Comparison of ENCODE assay signal across 9 mouse cellular contexts in genomic region chr7:66831295-66831694, GRCm38 (mm10). TPM values are rescaled to one million over a fixed set of nuclear protein-coding genes. Genes with fewer than 3 reads are reported as not detected.
A peak's percentile ranks its signal among the peaks of the same experiment; 100 is the strongest.
DNase-seq lines count a peak whose midpoint lies in the region; ATAC-seq and TF ChIP-seq lines count a peak whose summit lies in the region.
"Had no signal": no experiment of that assay in that cellular context is flagged by ENCODE, and none has a peak within 500 bp of the region (broad histone marks: within the 10 kb centered on the region; RNA-seq: fewer than 3 reads in every experiment).

No protein-coding gene starts in this region.

- peak overlapping the region; percentile 72 for H3K27ac ChIP-seq in heart, embryonic 16.5 days (ENCODE audit: low read length)
- no peak overlapping the region; the same call in 1 of the 2 replicates for H3K27ac ChIP-seq in lung, embryonic 14.5 days (ENCODE audit: low read depth)
- no peak overlapping the region for H3K27ac ChIP-seq in midbrain, embryonic 10.5 days (replicated peaks)

- TF ChIP-seq CTCF in brain, embryonic 14.5 days (IDR thresholded peaks at IDR 0.05; ENCODE audit: borderline replicate concordance, extremely low read depth, insufficient read depth, insufficient read length): no peak
- no peak for TF ChIP-seq CTCF in lung, embryonic 14.5 days (IDR thresholded peaks at IDR 0.05; ENCODE audit: low read depth)

- DNase-seq in kidney, adult 18-20 months: peak; percentile 13
- no peak for DNase-seq in kidney, adult 11 months
- DNase-seq in brain, embryonic 14.5 days (ENCODE audit: low read depth): peak; percentile 75
- peak; percentile 92 for DNase-seq in lung, embryonic 14.5 days
- no peak for DNase-seq in layer of hippocampus, postnatal 10 days (ENCODE audit: low spot score in 2 of 2)
- DNase-seq in midbrain, embryonic 10.5 days (ENCODE audit: low spot score): no peak

- peaks cover 39% of the 10 kb centered on the region for H3K4me1 ChIP-seq in heart, embryonic 16.5 days (ENCODE audit: control insufficient read depth, insufficient read depth, low read length)
- H3K4me1 ChIP-seq in lung, embryonic 14.5 days (ENCODE audit: insufficient read depth): peaks cover 17% of the 10 kb centered on the region; the same call in 1 of the 2 replicates
- H3K4me1 ChIP-seq in midbrain, embryonic 10.5 days: no peaks in the 10 kb centered on the region
- H3K4me1 ChIP-seq: megakaryocyte, embryonic 14.5 days had no signal

- 0 out of 2 replicates have a peak, but pooled peaks have one; percentile 39 for ATAC-seq in heart, embryonic 16.5 days (replicated peaks; ENCODE audit: extremely low read depth, insufficient read depth, low FRiP score)
- ATAC-seq in lung, embryonic 14.5 days (ENCODE audit: insufficient read depth): peak; percentile 43

- TF ChIP-seq POLR2A in brain, embryonic 14.5 days (IDR thresholded peaks at IDR 0.05; ENCODE audit: borderline replicate concordance, extremely low read depth, insufficient read depth, insufficient read length, poor library complexity, severe bottlenecking): no peak

- H3K9ac ChIP-seq in heart, embryonic 16.5 days (ENCODE audit: low read length): peak overlapping the region; percentile 15; the same call in 1 of the 2 replicates
- H3K9ac ChIP-seq in lung, embryonic 14.5 days: no peak overlapping the region

- WGBS in heart, embryonic 16.5 days: 10% methylated on average over 5 of the region's 5 CpGs
- WGBS in lung, embryonic 14.5 days: 3% methylated on average over 5 of the region's 5 CpGs
- 95% methylated on average over 5 of the region's 5 CpGs for WGBS in midbrain, embryonic 10.5 days

- H3K4me2 ChIP-seq in heart, embryonic 16.5 days (ENCODE audit: low read depth, low read length): peak overlapping the region; percentile 52
- peak overlapping the region; percentile 21 for H3K4me2 ChIP-seq in lung, embryonic 14.5 days

- H3K4me3 ChIP-seq in heart, embryonic 16.5 days (ENCODE audit: low read length): peak overlapping the region; percentile 25; the same call in 1 of the 2 replicates
- H3K4me3 ChIP-seq in lung, embryonic 14.5 days (ENCODE audit: low read depth, low read length): no peak overlapping the region
- no peak overlapping the region for H3K4me3 ChIP-seq in midbrain, embryonic 10.5 days
- H3K4me3 ChIP-seq: megakaryocyte, embryonic 14.5 days had no signal

- H3K27me3 ChIP-seq in heart, embryonic 16.5 days (ENCODE audit: control insufficient read depth, insufficient read depth, low read length): no peaks in the 10 kb centered on the region
- no peaks in the 10 kb centered on the region for H3K27me3 ChIP-seq in lung, embryonic 14.5 days (ENCODE audit: insufficient read depth, low read length)
- no peaks in the 10 kb centered on the region; the same call in 1 of the 2 replicates for H3K27me3 ChIP-seq in midbrain, embryonic 10.5 days (ENCODE audit: low read depth, poor library complexity, severe bottlenecking)

- H3K9me3 ChIP-seq in heart, embryonic 16.5 days (replicated peaks; ENCODE audit: control insufficient read depth, low read length): no peaks in the 10 kb centered on the region
- no peaks in the 10 kb centered on the region for H3K9me3 ChIP-seq in lung, embryonic 14.5 days (ENCODE audit: low read depth, low read length)
- H3K9me3 ChIP-seq in midbrain, embryonic 10.5 days (replicated peaks): no peaks in the 10 kb centered on the region
- H3K9me3 ChIP-seq: G1E; megakaryocyte, embryonic 14.5 days had no signal

- no peaks in the 10 kb centered on the region for H3K36me3 ChIP-seq in heart, embryonic 16.5 days (ENCODE audit: control insufficient read depth, insufficient read depth)
- H3K36me3 ChIP-seq in lung, embryonic 14.5 days (ENCODE audit: insufficient read depth): no peaks in the 10 kb centered on the region
- H3K36me3 ChIP-seq in midbrain, embryonic 10.5 days: no peaks in the 10 kb centered on the region
- H3K36me3 ChIP-seq: G1E had no signal

RNA-seq across cellular contexts. Expression of gene Adamts17, which starts 8.2 kb away (rescaled TPM):
- polyA plus RNA-seq in brain, embryonic 14.5 days (2012; rRNA removed): 3.0 and 4.5 TPM in 2 replicates
- polyA plus RNA-seq in heart, embryonic 16.5 days (2015; fragmentation: Nextera tagmentation; extraction: Ambion mirVana): 4.7 and 5.5 TPM in 2 replicates
- polyA plus RNA-seq in lung, embryonic 14.5 days (2014; fragmentation: Nextera tagmentation; extraction: Ambion mirVana): 10.5 and 11.6 TPM in 2 replicates
- 10 to 100 TPM; 25.8 to 33.4 TPM for total RNA-seq in layer of hippocampus, postnatal 10 days (2021)
- polyA plus RNA-seq in midbrain, embryonic 10.5 days (2016; fragmentation: Nextera tagmentation; extraction: Ambion mirVana): 0.62 and 0.75 TPM in 2 replicates
- polyA plus RNA-seq: G1E had no signal

Comparison
In these comparisons a context has a peak if more than half of its experiments do, and no peak if none do; other contexts are left out.
1. DNase-seq: peak in kidney, adult 18-20 months (single experiment), brain, embryonic 14.5 days (single experiment) and lung, embryonic 14.5 days (single experiment); none in kidney, adult 11 months (single experiment), layer of hippocampus, postnatal 10 days (0 of 2) and midbrain, embryonic 10.5 days (single experiment).